Mouse (Mus musculus): ENCODE measurements around the gene Plxnc1. TPM values are rescaled to one million over a fixed set of nuclear protein-coding genes. Genes with fewer than 3 reads are reported as not detected.

The Plxnc1 gene
- polyA plus RNA-seq, 1 experiment from 2014 or later = 1.8 TPM

- no peak overlapping the region for H3K9ac ChIP-seq
- H3K4me3 ChIP-seq = no peak overlapping the region
- no peak overlapping the region for H3K4me2 ChIP-seq
- H3K36me3 ChIP-seq = no peaks in the 10 kb centered on the region
- H3K27ac ChIP-seq = no peak overlapping the region
- peaks cover 10% of the 10 kb centered on the region for H3K4me1 ChIP-seq
- H3K9me3 ChIP-seq = no peaks in the 10 kb centered on the region
- 59% methylated on average over 7 of the region's 7 CpGs for WGBS
- ATAC-seq (ENCODE audit: insufficient number of reproducible peaks, low FRiP score, low TSS enrichment, low read depth) = no peak
- no peaks in the 10 kb centered on the region for H3K27me3 ChIP-seq
These were observed 137.3 kb downstream of the Plxnc1 start for GRCm38 (mm10) chr10:94807323-94807722.

- Histone ChIP-seq H3K9me3 (no peaks in the 10 kb centered on the region), H3K4me2 (no peak overlapping the region), H3K4me1 (peaks cover 10% of the 10 kb centered on the region), H3K9ac (no peak overlapping the region), H3K27me3 (no peaks in the 10 kb centered on the region), H3K36me3 (no peaks in the 10 kb centered on the region), H3K4me3 (no peak overlapping the region), H3K27ac (peak overlapping the region; percentile 38; the same call in 1 of the 2 replicates)
- ATAC-seq (ENCODE audit: insufficient number of reproducible peaks, low FRiP score, low TSS enrichment, low read depth) = no peak
- 55% methylated on average over 1 of the region's 1 CpGs for WGBS
These were observed 139.8 kb downstream of the Plxnc1 start for GRCm38 (mm10) chr10:94804909-94805220.

DNA sequence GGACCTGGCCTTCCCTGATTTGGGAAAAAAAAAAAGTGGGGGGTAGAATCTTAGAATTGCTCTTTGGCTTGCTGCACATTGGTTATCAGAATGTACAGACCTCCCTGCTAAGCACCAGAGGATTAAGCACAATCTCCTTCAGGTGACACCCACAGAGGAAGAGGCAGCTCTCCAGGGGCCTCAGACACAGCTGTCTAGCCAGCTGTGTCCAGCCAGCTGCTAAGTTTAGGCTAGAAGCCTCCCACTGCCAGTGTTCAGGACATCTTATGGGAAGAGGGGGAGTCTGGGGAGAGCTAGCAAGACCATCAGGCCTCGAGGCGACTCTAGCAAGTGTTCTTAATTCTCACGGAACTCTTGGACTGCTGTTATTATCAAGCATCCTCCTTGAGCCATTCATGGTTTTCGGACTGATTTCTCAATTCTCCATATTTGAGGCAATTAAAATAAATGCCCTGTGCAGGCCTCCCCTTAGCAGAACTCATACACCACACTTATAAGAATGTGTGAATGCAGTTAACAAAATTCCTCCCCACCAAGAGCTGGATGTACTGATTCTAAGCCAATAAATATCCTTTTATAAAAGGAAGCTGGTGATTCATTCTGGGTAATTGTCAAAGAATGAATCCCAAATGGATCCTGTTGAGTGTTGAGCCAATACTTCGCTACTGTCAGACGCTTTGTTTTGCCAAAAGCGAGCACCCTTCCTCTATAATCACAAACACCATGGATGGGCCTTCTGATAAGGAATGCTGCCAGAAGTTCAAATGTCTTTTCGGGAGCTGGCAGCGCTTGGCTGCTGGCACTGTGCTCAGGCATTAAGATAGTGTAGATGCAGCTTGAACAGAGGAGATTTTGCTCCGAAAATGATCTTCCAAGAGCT lies 140.4 kb downstream of the Plxnc1 start:
- H3K27ac ChIP-seq = peak overlapping the region; percentile 38; the same call in 1 of the 2 replicates
- H3K4me3 ChIP-seq = no peak overlapping the region
- 54% methylated on average over 10 of the region's 10 CpGs for WGBS
- no peaks in the 10 kb centered on the region for H3K36me3 ChIP-seq
- H3K4me1 ChIP-seq = peaks cover 10% of the 10 kb centered on the region
- ATAC-seq (ENCODE audit: insufficient number of reproducible peaks, low FRiP score, low TSS enrichment, low read depth) = no peak
- H3K9me3 ChIP-seq = no peaks in the 10 kb centered on the region
- no peaks in the 10 kb centered on the region for H3K27me3 ChIP-seq
- H3K4me2 ChIP-seq = no peak overlapping the region
- H3K9ac ChIP-seq = no peak overlapping the region

DNA sequence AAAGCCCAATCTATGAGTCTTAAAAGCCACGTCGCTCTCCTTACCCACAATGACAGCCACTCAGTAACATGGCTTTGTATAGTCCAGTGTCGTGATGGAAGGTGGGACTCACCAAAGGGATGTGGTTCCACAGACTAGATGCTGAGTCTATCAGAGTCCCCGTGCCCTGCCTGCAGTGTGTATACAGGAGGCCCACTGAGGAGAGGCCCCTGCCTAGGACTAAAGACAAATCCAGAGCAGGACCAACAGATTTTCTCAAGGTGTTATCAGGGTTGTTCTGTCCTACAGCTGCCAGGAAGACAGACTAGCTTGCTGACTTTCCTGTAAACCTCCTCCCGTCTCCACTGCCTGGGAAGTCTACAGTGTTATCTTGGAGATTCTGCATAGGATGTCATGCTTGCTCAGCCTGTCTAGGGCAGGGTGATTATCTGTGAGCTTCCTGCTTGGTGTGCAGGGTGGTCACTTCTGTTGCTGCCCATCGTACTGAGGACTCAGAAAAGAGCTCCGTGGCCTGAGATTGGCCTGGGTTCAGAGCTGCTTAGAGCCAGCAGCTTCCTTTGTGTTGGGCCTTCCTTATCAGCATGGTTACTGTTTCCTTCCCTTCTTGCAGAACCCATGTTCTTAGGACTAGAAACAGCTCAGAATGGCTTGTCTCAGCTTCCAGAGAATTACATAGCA lies 143.8 kb downstream of the Plxnc1 start:
- no peak overlapping the region for H3K9ac ChIP-seq
- H3K4me2 ChIP-seq = no peak overlapping the region
- 86% methylated on average over 7 of the region's 7 CpGs for WGBS
- no peak overlapping the region for H3K4me3 ChIP-seq
- H3K27ac ChIP-seq = no peak overlapping the region
- H3K27me3 ChIP-seq = no peaks in the 10 kb centered on the region
- ATAC-seq (ENCODE audit: insufficient number of reproducible peaks, low FRiP score, low TSS enrichment, low read depth) = no peak
- H3K4me1 ChIP-seq = peaks cover 10% of the 10 kb centered on the region
- H3K36me3 ChIP-seq = no peaks in the 10 kb centered on the region
- no peaks in the 10 kb centered on the region for H3K9me3 ChIP-seq

DNA sequence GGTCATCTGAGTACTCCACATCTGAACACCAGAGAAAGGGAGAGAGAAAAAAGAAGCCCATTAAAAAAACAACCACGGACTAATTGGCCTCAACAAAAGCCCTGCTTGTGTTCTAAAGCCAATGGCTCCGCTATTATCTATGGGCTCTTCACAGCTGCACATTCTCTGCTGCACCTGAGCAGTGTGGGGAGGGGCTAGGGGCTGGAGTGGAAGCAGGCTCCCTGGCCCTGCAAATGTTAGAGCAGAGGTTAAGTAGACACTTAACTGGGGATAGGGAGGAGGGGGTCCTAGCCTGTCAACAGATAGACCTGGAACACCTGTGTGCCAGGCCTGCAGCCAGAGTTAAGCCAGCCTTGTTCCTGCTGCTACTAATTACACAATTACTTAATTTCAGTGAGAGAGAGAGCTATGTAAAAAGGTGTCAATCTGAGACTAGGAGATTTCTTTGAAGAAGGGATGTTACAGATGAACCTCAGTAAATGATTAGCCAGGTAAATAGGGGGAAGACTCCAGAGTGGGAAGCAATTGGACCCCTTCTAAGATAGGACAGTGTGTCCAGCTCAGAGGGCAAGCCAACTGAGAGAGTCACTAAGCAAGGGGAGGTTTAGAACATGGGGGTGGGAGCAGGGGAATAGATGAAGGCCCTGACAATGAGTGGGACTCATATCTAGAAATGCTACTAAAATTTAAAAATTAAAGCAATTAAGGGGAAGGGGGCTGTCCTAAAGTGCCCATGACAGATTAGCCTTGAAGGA lies 145.0 kb downstream of the Plxnc1 start:
- Histone ChIP-seq H3K9me3 (no peaks in the 10 kb centered on the region), H3K4me2 (no peak overlapping the region), H3K27me3 (no peaks in the 10 kb centered on the region), H3K27ac (no peak overlapping the region), H3K36me3 (no peaks in the 10 kb centered on the region), H3K4me3 (no peak overlapping the region), H3K9ac (no peak overlapping the region), H3K4me1 (peaks cover 10% of the 10 kb centered on the region)
- no peak for ATAC-seq (ENCODE audit: insufficient number of reproducible peaks, low FRiP score, low TSS enrichment, low read depth)
- 45% methylated on average over 2 of the region's 2 CpGs for WGBS

DNA sequence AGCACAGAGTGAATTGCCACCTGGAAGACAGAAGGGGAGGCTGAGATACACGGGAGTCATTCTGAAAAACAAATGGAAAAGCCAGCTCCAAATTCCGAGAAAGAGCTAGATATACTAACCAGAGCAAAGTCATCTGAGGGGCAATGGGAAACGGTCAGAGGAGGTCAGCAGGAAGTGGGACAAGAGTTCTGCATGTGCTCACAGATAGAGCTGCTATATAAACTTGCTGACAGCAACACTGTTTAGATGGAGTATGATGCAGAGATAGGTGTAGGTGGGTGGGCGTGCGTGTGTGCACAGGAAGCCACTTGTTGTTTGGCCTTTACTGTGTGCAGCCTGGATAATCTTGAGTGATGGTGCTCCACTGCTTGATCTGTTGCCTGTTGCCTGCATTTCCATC lies 146.5 kb downstream of the Plxnc1 start:
- no peaks in the 10 kb centered on the region for H3K4me1 ChIP-seq
- H3K9me3 ChIP-seq = no peaks in the 10 kb centered on the region
- H3K4me3 ChIP-seq = no peak overlapping the region
- no peak overlapping the region for H3K4me2 ChIP-seq
- no peaks in the 10 kb centered on the region for H3K27me3 ChIP-seq
- H3K9ac ChIP-seq = no peak overlapping the region
- WGBS = 68% methylated on average over 5 of the region's 5 CpGs
- no peak for ATAC-seq (ENCODE audit: insufficient number of reproducible peaks, low FRiP score, low TSS enrichment, low read depth)
- no peak overlapping the region for H3K27ac ChIP-seq
- no peaks in the 10 kb centered on the region for H3K36me3 ChIP-seq

DNA sequence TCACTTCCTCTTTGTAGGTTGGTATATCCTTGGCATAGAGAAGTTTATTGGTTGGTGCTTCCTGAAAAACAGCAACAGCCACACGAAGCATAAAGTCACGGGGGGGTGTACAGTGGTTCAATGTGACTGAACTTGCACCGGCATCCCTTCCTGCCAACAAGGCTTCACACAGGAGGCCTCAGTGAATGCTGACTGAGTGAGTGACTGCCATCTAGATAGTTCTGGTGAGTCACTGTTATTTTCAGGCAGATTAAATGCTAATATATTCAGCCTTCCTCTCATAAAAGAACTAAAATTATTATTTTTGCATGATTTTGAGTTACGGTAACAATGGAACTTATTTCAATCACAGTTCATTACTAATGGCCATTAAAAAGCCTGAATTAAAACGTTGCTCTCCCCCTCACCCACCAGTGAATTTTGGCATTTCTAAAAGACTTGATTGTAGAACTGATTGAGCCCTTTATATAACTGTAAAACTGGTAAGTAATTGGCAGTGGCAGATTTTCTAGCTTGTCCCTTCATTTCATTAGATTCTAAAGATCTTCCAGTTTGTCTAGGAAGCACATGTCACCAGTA lies 149.9 kb downstream of the Plxnc1 start:
- H3K9ac ChIP-seq = no peak overlapping the region
- H3K9me3 ChIP-seq = no peaks in the 10 kb centered on the region
- ATAC-seq (ENCODE audit: insufficient number of reproducible peaks, low FRiP score, low TSS enrichment, low read depth) = no peak
- no peak overlapping the region for H3K27ac ChIP-seq
- H3K4me3 ChIP-seq = no peak overlapping the region
- 86% methylated on average over 5 of the region's 5 CpGs for WGBS
- H3K4me1 ChIP-seq = no peaks in the 10 kb centered on the region
- H3K4me2 ChIP-seq = no peak overlapping the region
- H3K27me3 ChIP-seq = no peaks in the 10 kb centered on the region
- H3K36me3 ChIP-seq = peaks cover 6% of the 10 kb centered on the region; the same call in 1 of the 2 replicates

DNA sequence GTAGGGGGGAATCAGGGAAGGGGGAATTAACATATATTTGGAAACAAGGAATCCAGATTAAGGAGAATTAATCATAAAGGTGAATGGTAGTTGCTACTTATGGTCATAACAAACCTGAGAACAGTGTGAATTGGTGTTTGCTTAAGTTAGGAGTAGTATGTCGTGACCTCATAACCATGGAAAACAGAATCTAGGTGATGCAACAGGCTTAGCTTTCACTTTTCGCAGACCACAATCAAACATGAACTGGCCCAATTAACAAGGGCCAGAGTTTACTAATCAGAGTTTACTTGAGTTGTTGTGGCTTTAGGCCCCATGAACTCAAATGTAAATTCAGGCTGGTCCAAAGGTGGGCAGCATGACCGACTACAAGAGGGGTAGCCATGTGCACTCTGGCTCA lies 150.7 kb downstream of the Plxnc1 start:
- no peak overlapping the region for H3K4me3 ChIP-seq
- H3K27me3 ChIP-seq = no peaks in the 10 kb centered on the region
- H3K9me3 ChIP-seq = no peaks in the 10 kb centered on the region
- no peak overlapping the region for H3K4me2 ChIP-seq
- 89% methylated on average over 3 of the region's 3 CpGs for WGBS
- H3K36me3 ChIP-seq = peaks cover 13% of the 10 kb centered on the region; the same call in 1 of the 2 replicates
- H3K27ac ChIP-seq = no peak overlapping the region
- H3K4me1 ChIP-seq = no peaks in the 10 kb centered on the region
- no peak overlapping the region for H3K9ac ChIP-seq
- ATAC-seq (ENCODE audit: insufficient number of reproducible peaks, low FRiP score, low TSS enrichment, low read depth) = no peak

- Histone ChIP-seq H3K27me3 (no peaks in the 10 kb centered on the region), H3K4me1 (no peaks in the 10 kb centered on the region), H3K36me3 (peaks cover 20% of the 10 kb centered on the region; the same call in 1 of the 2 replicates), H3K27ac (no peak overlapping the region), H3K9ac (no peak overlapping the region), H3K4me3 (no peak overlapping the region), H3K9me3 (no peaks in the 10 kb centered on the region), H3K4me2 (no peak overlapping the region)
- ATAC-seq (ENCODE audit: insufficient number of reproducible peaks, low FRiP score, low TSS enrichment, low read depth) = no peak
- 65% methylated on average over 3 of the region's 3 CpGs for WGBS
These were observed 155.4 kb downstream of the Plxnc1 start for GRCm38 (mm10) chr10:94789205-94789604.

DNA sequence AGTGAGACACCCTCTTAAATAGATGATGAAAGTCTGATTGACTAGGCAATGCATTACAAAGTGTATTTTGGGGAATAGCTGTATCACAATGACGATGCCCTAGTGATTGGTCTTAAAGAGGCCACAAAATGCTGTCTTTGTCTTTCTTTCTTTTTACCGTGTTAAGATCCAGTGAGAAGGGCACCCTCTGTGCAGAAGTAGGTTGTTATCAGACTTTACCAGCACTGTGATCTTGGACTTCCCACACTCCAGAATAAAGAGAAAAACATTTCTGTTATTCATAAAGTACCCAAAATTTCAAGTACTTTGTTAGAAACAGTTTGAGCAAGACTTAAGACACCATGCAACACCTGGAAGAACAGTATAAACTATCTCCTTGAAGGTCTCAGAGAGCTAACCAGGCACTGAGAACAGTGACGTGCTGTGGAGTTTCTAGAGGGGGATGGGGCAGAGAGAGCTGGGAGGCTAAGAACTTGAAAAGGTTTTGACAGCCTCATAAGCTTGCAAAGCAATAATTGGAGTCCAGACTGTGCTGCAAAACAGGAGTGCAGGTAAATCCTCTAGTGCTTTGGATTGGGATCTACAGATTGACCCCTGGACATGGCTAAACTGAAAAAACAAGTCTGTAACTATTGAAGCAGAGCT lies 163.9 kb downstream of the Plxnc1 start:
- no peaks in the 10 kb centered on the region for H3K27me3 ChIP-seq
- H3K4me3 ChIP-seq = no peak overlapping the region
- no peaks in the 10 kb centered on the region for H3K9me3 ChIP-seq
- WGBS = 86% methylated on average over 3 of the region's 3 CpGs
- peaks cover 18% of the 10 kb centered on the region; the same call in 1 of the 2 replicates for H3K36me3 ChIP-seq
- no peak overlapping the region for H3K4me2 ChIP-seq
- no peaks in the 10 kb centered on the region for H3K4me1 ChIP-seq
- ATAC-seq (ENCODE audit: insufficient number of reproducible peaks, low FRiP score, low TSS enrichment, low read depth) = no peak
- H3K27ac ChIP-seq = no peak overlapping the region
- H3K9ac ChIP-seq = no peak overlapping the region

DNA sequence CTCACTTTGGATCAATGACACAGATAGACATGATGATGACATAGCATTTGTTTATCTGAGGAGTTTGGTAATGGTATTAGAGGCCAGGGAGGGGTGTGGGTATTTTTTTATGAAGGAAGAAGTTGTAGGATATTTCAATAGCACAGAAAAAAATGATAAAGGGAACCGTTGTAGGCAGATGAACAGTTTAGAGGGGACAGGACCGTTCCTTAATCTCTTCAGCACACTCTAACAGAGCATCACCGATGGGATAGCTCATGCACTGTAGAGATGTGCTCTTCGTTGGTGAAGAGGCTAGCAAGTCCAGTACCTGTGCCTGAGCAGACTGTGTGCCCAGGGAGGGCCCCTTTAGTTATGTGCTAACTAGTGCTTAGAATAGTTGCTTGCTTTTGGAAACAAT lies 165.3 kb downstream of the Plxnc1 start:
- Histone ChIP-seq H3K4me1 (no peaks in the 10 kb centered on the region), H3K9ac (no peak overlapping the region), H3K27ac (no peak overlapping the region), H3K27me3 (no peaks in the 10 kb centered on the region), H3K9me3 (no peaks in the 10 kb centered on the region), H3K4me3 (no peak overlapping the region), H3K4me2 (no peak overlapping the region), H3K36me3 (peaks cover 18% of the 10 kb centered on the region; the same call in 1 of the 2 replicates)
- WGBS = 94% methylated on average over 4 of the region's 4 CpGs
- no peak for ATAC-seq (ENCODE audit: insufficient number of reproducible peaks, low FRiP score, low TSS enrichment, low read depth)
